In genomic region chr12:45195304-45195920, GRCm38 (mm10) we compare ENCODE assay signal across 17 mouse cellular contexts.
A peak's percentile ranks its signal among the peaks of the same experiment; 100 is the strongest.
DNase-seq lines count a peak whose midpoint lies in the region; ATAC-seq and TF ChIP-seq lines count a peak whose summit lies in the region.
"Had no signal": no experiment of that assay in that cellular context is flagged by ENCODE, and none has a peak within 500 bp of the region (broad histone marks: within the 10 kb centered on the region; RNA-seq: fewer than 3 reads in every experiment).

No protein-coding gene starts in this region.

- TF ChIP-seq POLR2A in ES-Bruce4 (IDR thresholded peaks at IDR 0.05; ENCODE audit: insufficient read depth, low read length), result no peak

- no peak overlapping the region for H3K4me2 ChIP-seq in forebrain, embryonic 12.5 days
- H3K4me2 ChIP-seq in forebrain, postnatal 0 days (ENCODE audit: low read depth), result no peak overlapping the region
- H3K4me2 ChIP-seq in heart, postnatal 0 days (ENCODE audit: low read depth, low read length), result peak overlapping the region; percentile 36; the same call in 1 of the 2 replicates
- no peak overlapping the region for H3K4me2 ChIP-seq in limb, embryonic 15.5 days
- H3K4me2 ChIP-seq: hindbrain, embryonic 14.5 days; neural tube, embryonic 13.5 days had no signal

- no peaks in the 10 kb centered on the region for H3K27me3 ChIP-seq in forebrain, embryonic 12.5 days
- H3K27me3 ChIP-seq in forebrain, postnatal 0 days (ENCODE audit: insufficient read depth, low read length), result no peaks in the 10 kb centered on the region
- H3K27me3 ChIP-seq in heart, postnatal 0 days (ENCODE audit: control insufficient read depth, insufficient read depth, low read length), result no peaks in the 10 kb centered on the region
- H3K27me3 ChIP-seq in limb, embryonic 15.5 days, result no peaks in the 10 kb centered on the region
- no peaks in the 10 kb centered on the region for H3K27me3 ChIP-seq in limb, embryonic 10.5 days (ENCODE audit: low read depth, poor library complexity, severe bottlenecking)
- H3K27me3 ChIP-seq in ES-Bruce4 (ENCODE audit: control insufficient read depth, insufficient read depth, low read length, poor library complexity, severe bottlenecking), result no peaks in the 10 kb centered on the region; the same call in 1 of the 2 replicates
- H3K27me3 ChIP-seq: neural tube, embryonic 13.5 days had no signal

- no peak for TF ChIP-seq EP300 in heart, postnatal 0 days (IDR thresholded peaks at IDR 0.05; ENCODE audit: low read depth)
- no peak for TF ChIP-seq EP300 in ES-Bruce4 (IDR thresholded peaks at IDR 0.05; ENCODE audit: insufficient read depth, low read depth, low read length)

- no peaks in the 10 kb centered on the region for H3K36me3 ChIP-seq in forebrain, embryonic 12.5 days (replicated peaks)
- no peaks in the 10 kb centered on the region for H3K36me3 ChIP-seq in forebrain, postnatal 0 days (ENCODE audit: insufficient read depth)
- no peaks in the 10 kb centered on the region for H3K36me3 ChIP-seq in heart, postnatal 0 days (replicated peaks; ENCODE audit: control insufficient read depth, insufficient read depth, low read length)
- H3K36me3 ChIP-seq in limb, embryonic 15.5 days, result no peaks in the 10 kb centered on the region
- no peaks in the 10 kb centered on the region for H3K36me3 ChIP-seq in limb, embryonic 10.5 days
- no peaks in the 10 kb centered on the region for H3K36me3 ChIP-seq in ES-Bruce4 (ENCODE audit: control insufficient read depth, insufficient read depth, low read length, poor library complexity, severe bottlenecking)
- H3K36me3 ChIP-seq: neural tube, embryonic 13.5 days had no signal

- no peak overlapping the region for H3K27ac ChIP-seq in forebrain, embryonic 12.5 days
- no peak overlapping the region for H3K27ac ChIP-seq in forebrain, postnatal 0 days (ENCODE audit: low read depth, low read length)
- H3K27ac ChIP-seq in heart, postnatal 0 days (ENCODE audit: low read depth), result no peak overlapping the region
- H3K27ac ChIP-seq in limb, embryonic 15.5 days, result no peak overlapping the region
- no peak overlapping the region for H3K27ac ChIP-seq in limb, embryonic 10.5 days
- no peak overlapping the region for H3K27ac ChIP-seq in ES-Bruce4 (ENCODE audit: insufficient read depth, low read length)
- H3K27ac ChIP-seq: hindbrain, embryonic 14.5 days; neural tube, embryonic 13.5 days had no signal

- 0 out of 2 replicates have a peak, but pooled peaks have one; percentile 20 for ATAC-seq in forebrain, embryonic 12.5 days (ENCODE audit: low FRiP score)
- no peak for ATAC-seq in forebrain, postnatal 0 days
- no peak for ATAC-seq in heart, postnatal 0 days (ENCODE audit: insufficient read depth, low read depth)
- ATAC-seq in limb, embryonic 15.5 days (ENCODE audit: insufficient number of reproducible peaks, low FRiP score, low TSS enrichment, low read depth), result peak; percentile 35; the same call in 1 of the 2 replicates

- no peaks in the 10 kb centered on the region for H3K4me1 ChIP-seq in forebrain, embryonic 12.5 days
- H3K4me1 ChIP-seq in forebrain, postnatal 0 days (ENCODE audit: insufficient read depth), result no peaks in the 10 kb centered on the region
- H3K4me1 ChIP-seq in heart, postnatal 0 days (ENCODE audit: control insufficient read depth, insufficient read depth), result no peaks in the 10 kb centered on the region
- H3K4me1 ChIP-seq in limb, embryonic 15.5 days, result no peaks in the 10 kb centered on the region
- peaks cover 5% of the 10 kb centered on the region; the same call in 1 of the 2 replicates for H3K4me1 ChIP-seq in limb, embryonic 10.5 days
- no peaks in the 10 kb centered on the region for H3K4me1 ChIP-seq in ES-Bruce4 (ENCODE audit: control insufficient read depth, insufficient read depth, low read length)
- H3K4me1 ChIP-seq: neural tube, embryonic 13.5 days had no signal

- no peak for DNase-seq in forebrain, postnatal 0 days
- DNase-seq in heart, postnatal 0 days (ENCODE audit: low spot score), result no peak
- no peak for DNase-seq in heart, adult 8-10 months (ENCODE audit: low spot score)
- no peak for DNase-seq in limb, embryonic 10.5 days (ENCODE audit: low spot score)
- DNase-seq in lung, postnatal 25 days (ENCODE audit: low spot score), result no peak
- DNase-seq: adrenal gland, postnatal 25 days; cerebellum, adult 8-10 months; gastrocnemius, postnatal 25 days; kidney, adult 2 months; lung, adult 18-20 months; lung, postnatal 4 days; thymus, postnatal 25 days had no signal

- TF ChIP-seq CTCF in forebrain, postnatal 0 days (IDR thresholded peaks at IDR 0.05; ENCODE audit: low read depth), result no peak
- no peak for TF ChIP-seq CTCF in heart, postnatal 0 days (IDR thresholded peaks at IDR 0.05; ENCODE audit: low read depth)
- no peak for TF ChIP-seq CTCF in ES-Bruce4 (IDR thresholded peaks at IDR 0.05; ENCODE audit: low read depth, low read length)

- H3K9ac ChIP-seq in forebrain, embryonic 12.5 days, result no peak overlapping the region
- no peak overlapping the region for H3K9ac ChIP-seq in forebrain, postnatal 0 days
- no peak overlapping the region for H3K9ac ChIP-seq in heart, postnatal 0 days (replicated peaks; ENCODE audit: low read depth, low read length)
- no peak overlapping the region for H3K9ac ChIP-seq in limb, embryonic 15.5 days
- 0 out of 2 replicates have a peak overlapping the region, but pooled peaks have one; percentile 37 for H3K9ac ChIP-seq in ES-Bruce4 (ENCODE audit: low read depth, poor library complexity, severe bottlenecking)
- H3K9ac ChIP-seq: hindbrain, embryonic 14.5 days; neural tube, embryonic 13.5 days had no signal

- no peak overlapping the region for H3K4me3 ChIP-seq in forebrain, embryonic 12.5 days (replicated peaks)
- H3K4me3 ChIP-seq in forebrain, postnatal 0 days (ENCODE audit: low read depth, low read length), result no peak overlapping the region
- H3K4me3 ChIP-seq in heart, postnatal 0 days (ENCODE audit: low read depth, low read length), result no peak overlapping the region
- H3K4me3 ChIP-seq in limb, embryonic 15.5 days, result no peak overlapping the region
- H3K4me3 ChIP-seq in limb, embryonic 10.5 days, result no peak overlapping the region
- H3K4me3 ChIP-seq in ES-Bruce4 (ENCODE audit: low read depth, low read length), result peak overlapping the region; percentile 70
- H3K4me3 ChIP-seq: neural tube, embryonic 13.5 days had no signal

- 72% methylated on average over 12 of the region's 19 CpGs for WGBS in forebrain, embryonic 12.5 days
- WGBS in forebrain, postnatal 0 days, result 74% methylated on average over 19 of the region's 19 CpGs
- 63% methylated on average over 16 of the region's 19 CpGs for WGBS in heart, postnatal 0 days
- WGBS in limb, embryonic 15.5 days, result 64% methylated on average over 17 of the region's 19 CpGs
- WGBS in limb, embryonic 10.5 days, result 60% methylated on average over 19 of the region's 19 CpGs

- no peaks in the 10 kb centered on the region for H3K9me3 ChIP-seq in forebrain, embryonic 12.5 days
- no peaks in the 10 kb centered on the region for H3K9me3 ChIP-seq in forebrain, postnatal 0 days (ENCODE audit: low read length)
- H3K9me3 ChIP-seq in heart, postnatal 0 days (replicated peaks; ENCODE audit: control insufficient read depth, low read length), result no peaks in the 10 kb centered on the region
- H3K9me3 ChIP-seq in limb, embryonic 15.5 days, result no peaks in the 10 kb centered on the region
- H3K9me3 ChIP-seq in limb, embryonic 10.5 days (replicated peaks), result no peaks in the 10 kb centered on the region
- H3K9me3 ChIP-seq in ES-Bruce4 (replicated peaks; ENCODE audit: control insufficient read depth, insufficient read depth, low read length, poor library complexity, severe bottlenecking), result no peaks in the 10 kb centered on the region
- H3K9me3 ChIP-seq: neural tube, embryonic 13.5 days had no signal

Comparison
In these comparisons a context has a peak if more than half of its experiments do, and no peak if none do; other contexts are left out.
1. ATAC-seq: peak in forebrain, embryonic 12.5 days (single experiment) and limb, embryonic 15.5 days (single experiment); none in forebrain, postnatal 0 days (single experiment) and heart, postnatal 0 days (single experiment).